Mouse (Mus musculus) lung, adult 2 months (tissue): Measurements from ENCODE around the gene Pacsin2. TPM values are rescaled to one million over a fixed set of nuclear protein-coding genes. Genes with fewer than 3 reads are reported as not detected.
"Not testable (repeated sequence)": the region's sequence is repeated elsewhere in the genome, so short reads cannot be mapped to it uniquely, and the experiment has no call there.

Experiments used
- DNase-seq: peaks from one replicate; pipeline ENCODE4 v3.0.0; 2022
- H3K4me1 ChIP-seq: fragments of 200-500 bp; 2 replicates; pipeline ENCODE4 v1.6.1; 2011; ENCODE audit warnings: low read length; ENCODE audit not compliant: control insufficient read depth, insufficient read depth
- H3K4me3 ChIP-seq: fragments of 200-500 bp; replicated peaks from 2 replicates; pipeline ENCODE3; 2011; ENCODE audit warnings: low read depth, mild to moderate bottlenecking, control low read depth, low read length; ENCODE audit errors: extremely low read depth
- CTCF ChIP-seq: fragments of 200-500 bp; IDR thresholded peaks from 2 replicates; pipeline ENCODE4 v1.5.1; 2011; ENCODE audit warnings: mild to moderate bottlenecking, low read length, control low read depth; ENCODE audit not compliant: insufficient read depth
- POLR2A ChIP-seq: fragments of 200-500 bp; IDR thresholded peaks from 2 replicates; pipeline ENCODE4 v1.6.1; 2011; ENCODE audit warnings: low read depth, mild to moderate bottlenecking, control low read depth, low read length, borderline replicate concordance; ENCODE audit errors: extremely low read depth
- WGBS: fragments of 180-500 bp; shearing (Covaris S2); methylation state at CpG from one replicate; pipeline ENCODE4 v1.1.7; 2018; 5-methylcytosine and 5-hydroxymethylcytosine counted together
- polyA plus RNA-seq: library from polyadenylated mRNA; depleted of rRNA; stranded (reverse); fragments of >200 nt; gene quantifications from 2 replicates; pipeline ENCODE4 v1.2.3, GENCODE M21; 2012

Gene Pacsin2
- polyA plus RNA-seq, 1 experiment, result 85.2 TPM

DNA sequence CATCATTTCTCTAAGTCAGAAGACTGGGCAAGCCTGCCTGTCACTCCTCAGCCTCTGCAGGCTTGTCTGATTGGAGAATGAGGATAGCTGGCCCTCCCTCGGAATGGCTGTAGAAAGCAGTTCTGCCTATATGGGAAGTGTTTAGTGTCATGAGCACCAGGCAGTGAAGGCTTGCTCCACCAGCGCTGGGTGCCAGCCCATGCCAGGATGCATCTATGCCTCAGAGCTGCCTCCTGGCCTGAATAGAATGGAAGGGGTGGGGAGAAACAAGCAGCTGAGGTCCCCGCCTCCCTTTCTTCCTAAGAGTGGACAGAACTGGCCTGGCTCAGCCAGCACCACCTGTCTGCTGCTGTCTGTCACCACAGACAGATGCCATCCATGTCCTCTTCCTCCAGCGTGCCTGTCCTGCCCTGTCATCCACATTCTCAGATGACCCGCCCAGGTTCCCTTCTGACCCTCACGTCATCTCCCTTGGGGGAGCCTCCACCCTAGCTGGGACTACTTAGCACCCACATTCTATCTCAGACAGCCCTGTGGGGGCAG lies 4.9 kb upstream of the Pacsin2 start:
- H3K4me3 ChIP-seq, result no peak overlapping the region
- 66% methylated on average over 6 of the region's 6 CpGs for WGBS
- H3K4me1 ChIP-seq, result peaks cover 6% of the 10 kb centered on the region
- DNase-seq, result no peak
- no peak for TF ChIP-seq POLR2A
- no peak for TF ChIP-seq CTCF

DNA sequence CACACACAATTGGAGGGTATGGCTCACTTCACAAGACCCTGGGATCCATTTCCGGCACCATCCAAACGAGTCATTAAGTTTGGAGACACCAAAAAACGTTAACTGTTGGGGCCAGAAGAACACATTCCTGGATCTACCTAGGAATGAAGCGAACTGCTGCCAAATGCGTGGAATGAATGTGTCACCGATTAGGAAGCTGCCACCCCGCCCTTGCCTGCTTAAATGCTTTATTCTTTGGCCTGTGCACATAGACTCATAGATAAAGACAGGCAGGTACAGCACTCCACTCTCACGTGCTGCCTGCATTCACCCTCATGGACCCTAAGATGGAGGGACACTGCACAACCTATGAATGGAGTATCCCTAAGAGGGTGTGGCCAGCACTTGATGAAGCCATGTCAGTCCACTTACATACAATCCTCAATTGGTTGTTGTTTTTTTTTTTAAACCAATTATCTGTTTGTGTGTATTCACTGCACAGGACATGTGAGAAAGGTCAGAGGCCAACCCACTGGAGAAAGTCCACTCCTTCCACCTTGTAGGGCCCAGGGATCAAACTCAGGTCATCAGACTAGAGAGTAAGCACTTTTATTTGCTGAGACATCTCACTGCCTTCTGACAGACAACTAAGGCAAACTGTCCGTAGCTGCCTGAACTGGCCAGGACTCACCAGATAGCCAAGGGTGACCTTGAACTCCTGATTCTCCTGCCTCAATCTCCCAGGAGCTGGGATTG lies 3.0 kb upstream of the Pacsin2 start:
- WGBS, result 65% methylated on average over 9 of the region's 9 CpGs

DNA sequence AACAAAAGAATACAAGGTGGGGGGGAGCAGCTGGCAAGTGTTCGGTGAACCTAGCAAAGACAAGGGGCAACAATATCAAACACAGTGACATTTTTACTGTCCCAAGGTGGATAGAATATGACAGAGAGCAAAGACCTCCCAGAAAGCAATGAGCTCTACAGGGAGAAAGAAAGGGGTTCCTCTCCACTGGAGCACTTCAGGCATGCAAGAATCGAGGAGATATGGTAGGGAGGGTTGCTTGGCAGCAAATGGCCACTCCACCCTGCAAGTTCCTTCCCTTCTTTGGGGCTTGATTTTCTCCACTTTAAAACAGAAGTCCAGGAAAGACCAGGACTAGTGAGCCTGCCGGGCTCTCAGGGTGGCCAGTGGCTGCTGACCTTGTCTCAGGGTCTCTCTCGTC lies 1.9 kb upstream of the Pacsin2 start:
- 61% methylated on average over 4 of the region's 4 CpGs for WGBS
- DNase-seq, result no peak
- H3K4me3 ChIP-seq, result no peak overlapping the region
- peaks cover 10% of the 10 kb centered on the region; the same call in 1 of the 2 replicates for H3K4me1 ChIP-seq
- TF ChIP-seq CTCF, result no peak
- no peak for TF ChIP-seq POLR2A

More for the DNA sequence above, 3.0 kb upstream of the Pacsin2 start:
- TF ChIP-seq POLR2A (no peak), CTCF (no peak)
- H3K4me1 ChIP-seq, result peaks cover 8% of the 10 kb centered on the region; the same call in 1 of the 2 replicates
- no peak overlapping the region for H3K4me3 ChIP-seq
- DNase-seq, result no peak

DNA sequence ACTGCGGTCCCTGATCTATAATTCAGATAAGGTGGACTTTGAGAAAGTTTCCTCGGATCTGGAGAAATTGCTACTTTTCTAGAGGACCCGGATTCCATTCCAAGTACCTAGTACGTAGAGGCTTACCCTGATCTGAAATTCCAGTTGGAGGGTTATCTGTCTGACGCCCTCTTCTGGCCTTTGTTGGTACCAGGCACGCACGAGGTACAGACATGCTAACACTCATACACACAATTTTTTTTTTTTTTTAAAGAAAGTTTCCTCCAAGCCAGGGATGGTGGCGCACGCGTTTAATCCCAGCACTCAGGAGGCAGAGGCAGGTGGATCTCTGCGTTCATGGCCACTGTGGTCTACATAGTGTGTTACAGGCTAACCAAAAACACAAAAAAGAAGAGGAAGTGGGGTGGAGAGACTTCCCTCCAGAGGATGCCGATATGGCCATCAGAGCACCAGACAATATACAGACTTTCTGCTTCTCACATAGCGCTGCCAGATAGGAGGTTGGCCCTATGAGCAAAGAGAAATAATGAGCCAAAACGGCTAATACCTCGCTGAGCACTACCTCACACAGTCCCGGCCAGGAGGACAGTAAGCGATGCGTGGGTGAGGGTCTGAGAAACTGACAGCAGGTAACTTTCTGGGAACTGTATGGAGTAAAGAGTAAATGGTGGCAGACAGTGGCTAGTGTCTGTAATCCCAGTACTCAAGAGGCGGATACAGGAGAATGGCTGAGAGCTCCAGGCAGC lies 672 bp upstream of the Pacsin2 start:
- peaks cover 12% of the 10 kb centered on the region; the same call in 1 of the 2 replicates for H3K4me1 ChIP-seq
- H3K4me3 ChIP-seq, result peak overlapping the region; percentile 18
- TF ChIP-seq CTCF, result 0 out of 2 replicates have a peak, but pooled peaks have one; percentile 10
- TF ChIP-seq POLR2A, result no peak
- no peak for DNase-seq
- WGBS, result 69% methylated on average over 19 of the region's 19 CpGs

DNA sequence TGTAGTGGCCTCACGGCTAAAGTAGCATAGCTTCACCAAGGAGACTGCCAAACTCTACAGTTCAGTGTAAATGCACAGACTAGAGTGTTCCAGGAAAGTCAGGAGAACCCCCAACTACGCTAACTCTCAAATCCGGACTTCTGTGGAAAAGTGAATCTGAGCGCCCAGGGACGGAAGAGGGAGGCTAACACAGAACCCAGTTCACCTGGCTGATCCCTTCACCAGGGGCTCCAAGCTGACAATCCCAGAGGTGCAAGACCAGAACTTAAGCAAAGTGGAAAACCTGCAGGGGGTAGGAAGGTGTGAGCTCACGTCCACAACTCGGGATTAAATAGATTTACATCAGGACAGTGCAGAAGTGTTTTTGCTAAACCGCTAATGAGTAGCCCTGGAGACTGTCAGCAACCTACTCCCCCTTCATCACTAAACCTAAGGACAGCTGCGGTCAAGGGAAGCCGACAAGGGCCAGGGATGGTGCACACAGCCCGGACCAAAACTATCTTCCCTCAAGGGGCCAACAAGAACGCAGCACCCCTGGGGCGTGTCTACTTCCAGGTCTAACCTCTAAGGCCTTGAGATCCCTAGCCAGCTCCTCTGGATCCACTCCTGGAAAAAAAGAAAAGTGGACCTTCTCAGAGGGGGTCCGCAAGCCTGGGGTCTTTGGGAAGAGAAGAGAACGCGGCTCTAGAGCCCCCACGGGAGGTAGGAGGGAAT lies 880 bp downstream of the Pacsin2 start:
- Histone ChIP-seq H3K4me3 (peak overlapping the region; percentile 80), H3K4me1 (peaks cover 12% of the 10 kb centered on the region; the same call in 1 of the 2 replicates)
- no peak for DNase-seq
- 4% methylated on average over 17 of the region's 17 CpGs for WGBS
- TF ChIP-seq POLR2A, result no peak
- no peak for TF ChIP-seq CTCF

DNA sequence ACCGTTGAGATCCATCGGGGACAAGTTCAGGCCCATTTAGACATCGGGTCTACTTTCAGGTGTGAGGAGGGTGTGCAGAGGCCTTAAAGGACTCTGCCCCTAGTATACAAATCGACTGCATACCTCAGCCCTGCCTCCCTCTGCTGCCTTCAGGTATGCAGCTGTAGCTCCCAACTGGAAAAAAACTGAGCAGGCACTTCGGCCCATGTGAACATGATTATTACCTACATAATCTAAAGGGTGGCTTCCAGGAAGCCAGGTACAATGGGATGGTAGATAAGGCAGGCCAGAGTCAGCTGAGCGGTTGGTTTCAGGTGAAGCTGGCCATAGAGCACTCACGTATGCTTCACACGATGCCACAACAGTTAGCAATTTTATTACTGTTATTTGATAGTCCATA lies 2.1 kb downstream of the Pacsin2 start:
- H3K4me1 ChIP-seq, result peaks cover 12% of the 10 kb centered on the region; the same call in 1 of the 2 replicates
- 74% methylated on average over 8 of the region's 8 CpGs for WGBS
- not testable (repeated sequence) for H3K4me3 ChIP-seq, DNase-seq

DNA sequence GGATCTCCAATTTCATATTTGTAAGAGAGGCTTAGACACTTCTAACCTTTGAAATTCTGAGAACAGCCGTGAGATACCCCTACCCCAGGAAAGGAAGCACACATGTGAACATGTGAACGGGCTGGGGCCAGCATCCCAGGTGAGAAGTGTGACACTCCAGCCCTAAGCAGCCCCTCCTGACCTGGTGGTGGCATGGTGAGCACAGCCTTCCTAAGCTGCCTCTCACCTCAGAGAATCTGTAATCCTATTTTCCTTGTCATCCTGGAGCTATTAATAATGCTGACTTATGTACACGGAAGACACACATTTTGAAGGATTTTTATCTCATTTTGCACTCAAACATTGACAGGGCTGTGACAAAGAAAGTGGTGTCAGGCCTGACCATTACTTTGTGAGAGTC lies 3.5 kb downstream of the Pacsin2 start:
- TF ChIP-seq CTCF, result no peak
- TF ChIP-seq POLR2A, result no peak
- DNase-seq, result no peak
- Histone ChIP-seq H3K4me1 (peaks cover 12% of the 10 kb centered on the region; the same call in 1 of the 2 replicates), H3K4me3 (no peak overlapping the region)
- 64% methylated on average over 3 of the region's 3 CpGs for WGBS

DNA sequence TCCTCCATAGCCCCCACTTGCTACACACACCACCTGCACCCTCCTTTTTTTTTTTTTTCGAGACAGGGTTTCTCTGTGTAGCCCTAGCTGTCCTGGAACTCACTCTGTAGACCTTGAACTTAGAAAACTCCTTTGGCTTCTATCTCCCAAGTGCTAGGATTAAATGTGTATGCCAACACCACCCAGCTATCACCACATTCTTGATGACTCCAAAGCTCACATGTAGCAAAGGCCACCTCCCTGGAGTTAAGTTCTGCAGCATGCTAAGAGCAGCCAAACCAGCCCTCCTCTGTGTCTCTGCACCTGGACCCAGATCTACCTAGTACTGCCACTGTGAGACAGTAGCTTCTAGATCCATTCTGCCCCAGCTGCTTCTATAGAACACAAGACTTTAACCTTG lies 6.9 kb downstream of the Pacsin2 start:
- Histone ChIP-seq H3K4me1 (peaks cover 11% of the 10 kb centered on the region), H3K4me3 (no peak overlapping the region)
- no peak for TF ChIP-seq CTCF
- no peak for TF ChIP-seq POLR2A
- no peak for DNase-seq
- WGBS, result 89% methylated on average over 1 of the region's 1 CpGs

DNA sequence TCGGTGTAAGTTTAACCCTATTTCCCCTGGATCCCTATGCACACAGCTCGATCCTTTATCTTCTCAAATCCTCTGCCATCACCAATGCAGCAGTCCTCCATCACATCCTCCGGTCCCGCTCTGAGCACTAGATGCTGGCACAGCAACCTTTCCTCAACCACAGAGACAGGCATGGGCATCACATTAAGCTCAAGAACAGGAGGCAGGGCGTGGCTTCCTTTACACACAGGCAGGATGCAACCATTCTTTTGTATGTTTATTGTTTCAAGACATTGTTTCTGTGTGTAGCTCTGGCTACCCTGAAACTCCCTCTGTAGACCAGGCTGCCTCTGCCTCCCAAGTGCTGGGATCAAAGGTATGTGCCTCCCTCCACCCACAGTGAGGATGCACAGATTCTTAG lies 8.8 kb downstream of the Pacsin2 start:
- no peak for DNase-seq
- 70% methylated on average over 5 of the region's 5 CpGs for WGBS
- TF ChIP-seq POLR2A (no peak), CTCF (no peak)
- Histone ChIP-seq H3K4me1 (peaks cover 23% of the 10 kb centered on the region), H3K4me3 (no peak overlapping the region)
